Mouse (Mus musculus): ENCODE measurements around the gene Taf10. TPM values are rescaled to one million over a fixed set of nuclear protein-coding genes. Genes with fewer than 3 reads are reported as not detected.
A peak's percentile ranks its signal among the peaks of the same experiment; 100 is the strongest.
"Not testable (repeated sequence)": the region's sequence is repeated elsewhere in the genome, so short reads cannot be mapped to it uniquely, and the experiment has no call there.

The Taf10 gene
- total and polyA plus RNA-seq, 3 experiments = 110 to 158 (median 115) TPM

- TF ChIP-seq EP300 (IDR thresholded peaks at IDR 0.05; ENCODE audit: insufficient read depth, low read depth, low read length) (peak; percentile 72; the same call in 1 of the 2 replicates), POLR2A (IDR thresholded peaks at IDR 0.05; ENCODE audit: insufficient read depth, low read depth, low read length) (peak; percentile 76; the same call in 1 of the 2 replicates), CTCF (IDR thresholded peaks at IDR 0.05) (no peak)
- Histone ChIP-seq H3K36me3 (ENCODE audit: control insufficient read depth, insufficient read depth, low read length) (no peaks in the 10 kb centered on the region), H3K4me1 (ENCODE audit: control insufficient read depth, insufficient read depth, low read length) (peaks cover 3% of the 10 kb centered on the region), H3K27me3 (ENCODE audit: control insufficient read depth, insufficient read depth, low read length) (no peaks in the 10 kb centered on the region), H3K4me3 (peak within 1 kb of the TSS; percentile 72), H3K9ac (ENCODE audit: low read depth, low read length) (peak within 1 kb of the TSS; percentile 93), H3K79me2 (replicated peaks; ENCODE audit: control insufficient read depth, insufficient read depth, low read length) (no peaks in the 10 kb centered on the region), H3K27ac (peak within 1 kb of the TSS; percentile 82)
- intact Hi-C loops (cut with DNase I) = no loop called here
- DNase-seq = peak; percentile 86 to 90
- WGBS = 15% methylated on average over 20 of the region's 20 CpGs
Observed at GRCm38 (mm10) chr7:105751491-105752433, 7.6 kb upstream of the Taf10 start, which contains the start of gene Tpp1. Gene Tpp1 (minus strand): TSS chr7:105752235.

DNA sequence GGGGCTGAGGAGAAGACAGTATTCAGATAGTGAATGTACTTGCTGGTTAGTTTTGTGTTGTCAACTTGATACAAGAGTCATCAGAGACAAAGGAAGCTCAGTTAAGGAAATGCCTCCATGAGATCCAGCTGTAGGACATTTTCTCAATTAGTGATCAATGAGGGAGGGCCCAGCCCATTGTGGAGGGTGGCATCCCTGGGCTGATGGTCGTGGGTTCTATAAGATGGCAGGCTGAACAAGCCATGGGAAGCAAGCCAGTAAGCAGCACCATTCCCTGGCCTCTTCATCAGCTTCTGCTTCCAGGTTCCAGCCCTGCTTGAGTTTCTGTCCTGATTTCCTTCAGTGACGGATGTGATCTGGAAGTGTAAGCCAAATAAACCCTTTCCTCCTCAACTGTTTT lies 3.6 kb upstream of the Taf10 start:
- WGBS = 87% methylated on average over 2 of the region's 2 CpGs
- Histone ChIP-seq H3K9ac (ENCODE audit: low read depth, low read length) (no peak overlapping the region), H3K4me3 (no peak overlapping the region), H3K27me3 (ENCODE audit: control insufficient read depth, insufficient read depth, low read length) (no peaks in the 10 kb centered on the region), H3K36me3 (ENCODE audit: control insufficient read depth, insufficient read depth, low read length) (no peaks in the 10 kb centered on the region), H3K4me1 (ENCODE audit: control insufficient read depth, insufficient read depth, low read length) (peaks cover 7% of the 10 kb centered on the region), H3K79me2 (replicated peaks; ENCODE audit: control insufficient read depth, insufficient read depth, low read length) (no peaks in the 10 kb centered on the region), H3K27ac (no peak overlapping the region)
- intact Hi-C loops (cut with DNase I) = no loop called here
- DNase-seq = no peak
- no peak for TF ChIP-seq EP300 (IDR thresholded peaks at IDR 0.05; ENCODE audit: insufficient read depth, low read depth, low read length)
- TF ChIP-seq CTCF (IDR thresholded peaks at IDR 0.05) = no peak

DNA sequence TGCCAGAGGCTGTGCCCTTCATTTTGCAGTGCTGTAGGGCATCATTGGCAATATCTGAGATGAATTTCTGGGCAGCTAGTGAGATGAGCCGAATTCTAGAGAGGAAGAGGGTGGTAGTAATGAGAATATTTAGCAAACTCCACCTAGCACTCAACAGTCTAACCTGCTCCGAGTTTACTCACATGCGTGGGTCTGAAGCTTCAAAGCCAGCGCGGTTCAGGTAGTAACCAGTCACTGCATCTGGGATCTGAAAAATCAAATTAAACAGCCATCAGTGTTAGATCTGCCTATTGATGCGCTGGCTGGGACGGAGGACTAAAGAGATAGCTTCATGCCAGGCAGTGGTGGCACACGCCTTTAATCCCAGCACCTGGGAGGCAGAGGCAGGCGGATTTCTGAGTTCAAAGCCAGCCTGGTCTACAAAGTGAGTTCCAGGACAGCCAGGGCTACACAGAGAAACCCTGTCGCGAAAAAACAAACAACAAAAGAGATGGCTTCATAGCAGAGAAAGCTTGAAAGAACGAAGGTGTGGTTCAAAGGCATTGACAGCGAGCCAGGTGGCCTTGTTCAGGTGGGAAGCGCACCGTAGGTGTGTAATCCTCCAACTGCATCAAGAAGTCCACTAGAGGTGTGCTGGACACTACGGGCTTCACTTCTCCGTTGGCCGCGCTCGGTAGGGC lies 775 bp downstream of the Taf10 start:
- peak overlapping the region; percentile 85 for H3K4me3 ChIP-seq
- 27% methylated on average over 20 of the region's 20 CpGs for WGBS
- H3K36me3 ChIP-seq (ENCODE audit: control insufficient read depth, insufficient read depth, low read length); H3K27me3 ChIP-seq (ENCODE audit: control insufficient read depth, insufficient read depth, low read length); H3K79me2 ChIP-seq (replicated peaks; ENCODE audit: control insufficient read depth, insufficient read depth, low read length); intact Hi-C loops (cut with DNase I); H3K4me1 ChIP-seq (ENCODE audit: control insufficient read depth, insufficient read depth, low read length): not testable (repeated sequence)
- peak overlapping the region; percentile 69 for H3K27ac ChIP-seq
- H3K9ac ChIP-seq (ENCODE audit: low read depth, low read length) = peak overlapping the region; percentile 89
- DNase-seq = peak in 1 of 2 experiments; percentile 17
- TF ChIP-seq POLR2A (IDR thresholded peaks at IDR 0.05; ENCODE audit: insufficient read depth, low read depth, low read length) = peak; percentile 61; the same call in 1 of the 2 replicates
- 0 out of 2 replicates have a peak, but pooled peaks have one; percentile 10 for TF ChIP-seq EP300 (IDR thresholded peaks at IDR 0.05; ENCODE audit: insufficient read depth, low read depth, low read length)

GRCm38 (mm10) chr7:105742539-105743215 lies 1.5 kb downstream of the Taf10 start:
- H3K27me3 ChIP-seq (ENCODE audit: control insufficient read depth, insufficient read depth, low read length); H3K79me2 ChIP-seq (replicated peaks; ENCODE audit: control insufficient read depth, insufficient read depth, low read length); H3K4me1 ChIP-seq (ENCODE audit: control insufficient read depth, insufficient read depth, low read length); H3K36me3 ChIP-seq (ENCODE audit: control insufficient read depth, insufficient read depth, low read length); H3K9ac ChIP-seq (ENCODE audit: low read depth, low read length); intact Hi-C loops (cut with DNase I); H3K27ac ChIP-seq; H3K4me3 ChIP-seq: not testable (repeated sequence)
- DNase-seq = peak in 1 of 2 experiments; percentile 23
- 71% methylated on average over 7 of the region's 7 CpGs for WGBS

DNA sequence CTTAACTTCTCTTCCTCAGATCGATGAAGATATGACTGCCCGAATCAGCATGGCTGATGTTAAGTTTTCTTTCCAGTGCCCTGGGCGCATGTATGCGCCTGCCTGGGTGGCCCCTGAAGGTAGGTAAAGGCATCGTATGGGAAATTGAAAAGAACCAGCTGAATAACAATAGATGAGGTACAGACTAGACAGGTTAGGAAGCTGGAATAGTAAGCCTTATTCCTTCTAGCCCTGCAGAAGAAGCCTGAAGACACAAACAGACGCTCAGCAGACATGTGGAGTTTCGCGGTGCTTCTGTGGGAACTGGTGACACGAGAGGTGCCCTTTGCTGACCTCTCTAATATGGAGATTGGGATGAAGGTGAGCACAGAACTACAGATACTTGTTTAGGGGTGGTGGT lies 2.2 kb downstream of the Taf10 start:
- TF ChIP-seq CTCF (IDR thresholded peaks at IDR 0.05) = no peak
- no peak for TF ChIP-seq POLR2A (IDR thresholded peaks at IDR 0.05; ENCODE audit: insufficient read depth, low read depth, low read length)
- no peak for TF ChIP-seq EP300 (IDR thresholded peaks at IDR 0.05; ENCODE audit: insufficient read depth, low read depth, low read length)
- no peaks in the 10 kb centered on the region for H3K27me3 ChIP-seq (ENCODE audit: control insufficient read depth, insufficient read depth, low read length)

More for the DNA sequence above, 2.2 kb downstream of the Taf10 start:
- H3K79me2 ChIP-seq (replicated peaks; ENCODE audit: control insufficient read depth, insufficient read depth, low read length) = no peaks in the 10 kb centered on the region
- peaks cover 8% of the 10 kb centered on the region for H3K4me1 ChIP-seq (ENCODE audit: control insufficient read depth, insufficient read depth, low read length)
- H3K9ac ChIP-seq (ENCODE audit: low read depth, low read length) = no peak overlapping the region
- DNase-seq = peak in 1 of 2 experiments; percentile 14
- intact Hi-C loops (cut with DNase I) = no loop called here
- H3K36me3 ChIP-seq (ENCODE audit: control insufficient read depth, insufficient read depth, low read length) = peaks cover 10% of the 10 kb centered on the region
- H3K4me3 ChIP-seq = no peak overlapping the region
- WGBS = 82% methylated on average over 9 of the region's 9 CpGs
- no peak overlapping the region for H3K27ac ChIP-seq
